Mouse (Mus musculus): ENCODE measurements around the gene Gimap8.

DNA sequence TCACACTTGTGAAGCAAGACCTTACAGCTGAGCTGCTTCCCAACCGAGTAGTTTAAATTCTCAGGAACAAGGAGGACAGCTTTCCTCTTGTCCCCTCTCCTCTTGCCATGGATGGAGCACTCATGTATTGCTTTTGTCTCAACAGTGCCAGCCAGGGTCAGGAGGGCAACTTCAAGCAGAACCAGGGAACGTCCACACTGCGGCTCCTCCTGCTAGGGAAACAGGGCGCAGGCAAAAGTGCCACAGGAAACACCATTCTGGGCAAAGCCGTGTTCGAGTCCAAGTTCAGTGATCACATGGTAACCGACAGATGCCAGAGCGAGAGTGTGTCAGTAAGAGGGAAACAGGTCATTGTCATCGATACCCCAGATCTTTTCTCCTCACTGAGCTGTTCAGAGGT, 3.0 kb downstream of the Gimap8 start:
- TF ChIP-seq POLR2A (IDR thresholded peaks at IDR 0.05; ENCODE audit: insufficient read length, low read depth), result no peak
- TF ChIP-seq MAX (IDR thresholded peaks at IDR 0.05; ENCODE audit: low read depth), result no peak
- no peak for TF ChIP-seq POLR2AphosphoS2 (IDR thresholded peaks at IDR 0.05; ENCODE audit: insufficient read length, low read depth)
